Mouse (Mus musculus) kidney, embryonic 16.5 days (tissue): ENCODE measurements around the gene Kcnb1. TPM values are rescaled to one million over a fixed set of nuclear protein-coding genes. Genes with fewer than 3 reads are reported as not detected.

Experiments used
- ATAC-seq: fragments of 200-750 bp; cut with Nextera tagmentation; 2 replicates; pipeline ENCODE4 v1.8.0; 2017; ENCODE audit warnings: moderate TSS enrichment; ENCODE audit not compliant: low FRiP score, low TSS enrichment
- H3K27ac ChIP-seq: fragments of 300-500 bp; sonication (generic); 2 replicates; pipeline ENCODE4 v1.5.1; 2014; ENCODE audit warnings: low read length
- H3K27me3 ChIP-seq: fragments of 300-500 bp; sonication (generic); 2 replicates; pipeline ENCODE4 v1.6.1; 2014; ENCODE audit warnings: low read length, control low read depth, mixed read lengths; ENCODE audit not compliant: insufficient read depth
- H3K36me3 ChIP-seq: fragments of 300-500 bp; sonication (generic); 2 replicates; pipeline ENCODE4 v1.6.1; 2014; ENCODE audit warnings: low read length, control low read depth, mixed read lengths; ENCODE audit not compliant: insufficient read depth
- H3K4me1 ChIP-seq: fragments of 300-500 bp; sonication (generic); 2 replicates; pipeline ENCODE4 v1.6.1; 2014; ENCODE audit warnings: low read length, control low read depth, mixed read lengths; ENCODE audit not compliant: insufficient read depth
- H3K4me2 ChIP-seq: fragments of 300-500 bp; sonication (generic); replicated peaks from 2 replicates; pipeline ENCODE4 v1.6.1; 2014; ENCODE audit warnings: low read depth, low read length
- H3K4me3 ChIP-seq: fragments of 300-500 bp; sonication (generic); 2 replicates; pipeline ENCODE4 v1.5.1; 2014; ENCODE audit warnings: mild to moderate bottlenecking, low read length
- H3K9ac ChIP-seq: fragments of 300-500 bp; sonication (generic); replicated peaks from 2 replicates; pipeline ENCODE4 v1.6.1; 2014; ENCODE audit warnings: low read length
- H3K9me3 ChIP-seq: fragments of 300-500 bp; sonication (generic); 2 replicates; pipeline ENCODE4 v1.6.1; 2016; ENCODE audit warnings: low read length, control low read depth
- WGBS: fragments of 180-500 bp; shearing (Covaris S2); extraction: QIAGEN DNeasy Blood & Tissue Kit; methylation state at CpG from one replicate; pipeline ENCODE4 v1.1.7; 2014; 5-methylcytosine and 5-hydroxymethylcytosine counted together
- polyA plus RNA-seq: library from polyadenylated mRNA; unstranded; fragments of >200 nt; fragmentation: Nextera tagmentation; extraction: Ambion mirVana; gene quantifications from 2 replicates; pipeline ENCODE4 v1.2.1, GENCODE M21; 2015

Gene Kcnb1
- polyA plus RNA-seq, 1 experiment from 2014 or later, result 1.1 TPM

- peaks cover 32% of the 10 kb centered on the region for H3K36me3 ChIP-seq
- WGBS, result 0% methylated on average over 41 of the region's 60 CpGs
- H3K27ac ChIP-seq, result peak overlapping the region; percentile 94
- peak overlapping the region; percentile 80 for H3K9ac ChIP-seq
- H3K4me1 ChIP-seq, result peaks cover 55% of the 10 kb centered on the region
- peak; percentile 91 for ATAC-seq
- peak overlapping the region; percentile 70 for H3K4me2 ChIP-seq
- no peaks in the 10 kb centered on the region for H3K9me3 ChIP-seq
- peak overlapping the region; percentile 90 for H3K4me3 ChIP-seq
- no peaks in the 10 kb centered on the region for H3K27me3 ChIP-seq
Observed at GRCm38 (mm10) chr2:167062497-167062911, 127.5 kb downstream of the Kcnb1 start.

GRCm38 (mm10) chr2:167061381-167062034 is 128.4 kb downstream of the Kcnb1 start:
- Histone ChIP-seq H3K27ac (peak overlapping the region; percentile 94; the same call in 1 of the 2 replicates), H3K27me3 (no peaks in the 10 kb centered on the region), H3K9me3 (no peaks in the 10 kb centered on the region), H3K4me1 (peaks cover 55% of the 10 kb centered on the region), H3K9ac (peak overlapping the region; percentile 80), H3K36me3 (peaks cover 38% of the 10 kb centered on the region), H3K4me2 (peak overlapping the region; percentile 70), H3K4me3 (peak overlapping the region; percentile 90)
- ATAC-seq, result no peak
- WGBS, result 12% methylated on average over 11 of the region's 11 CpGs

DNA sequence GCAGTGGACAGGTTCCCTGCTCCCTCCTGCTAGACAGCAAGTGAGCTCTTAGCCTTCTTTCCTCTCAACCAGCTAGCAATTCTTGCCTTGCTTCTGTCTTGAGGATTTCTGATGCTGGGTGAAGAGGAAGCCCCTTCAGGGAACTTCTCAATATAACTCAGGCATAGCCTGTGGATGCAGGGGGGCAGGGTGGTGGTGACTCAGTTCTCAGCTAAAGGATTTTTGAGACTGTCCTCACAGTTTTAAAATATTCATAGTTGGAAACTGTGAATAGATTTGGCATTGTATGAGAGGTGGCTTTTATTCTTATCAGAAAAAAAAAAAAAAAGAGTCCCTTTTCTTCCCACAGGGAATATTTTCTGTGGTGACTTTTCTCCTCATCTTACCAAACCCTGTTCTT is 129.2 kb downstream of the Kcnb1 start:
- peaks cover 39% of the 10 kb centered on the region for H3K36me3 ChIP-seq
- peak overlapping the region; percentile 92 for H3K27ac ChIP-seq
- no peak for ATAC-seq
- H3K4me2 ChIP-seq, result peak overlapping the region; percentile 50
- H3K27me3 ChIP-seq, result no peaks in the 10 kb centered on the region
- H3K9me3 ChIP-seq, result no peaks in the 10 kb centered on the region
- peak overlapping the region; percentile 60 for H3K9ac ChIP-seq
- H3K4me3 ChIP-seq, result 0 out of 2 replicates have a peak overlapping the region, but pooled peaks have one; percentile 5
- H3K4me1 ChIP-seq, result peaks cover 52% of the 10 kb centered on the region

- Histone ChIP-seq H3K9ac (peak overlapping the region; percentile 60), H3K4me2 (peak overlapping the region; percentile 50), H3K27me3 (no peaks in the 10 kb centered on the region), H3K9me3 (no peaks in the 10 kb centered on the region), H3K4me1 (peaks cover 48% of the 10 kb centered on the region), H3K27ac (peak overlapping the region; percentile 92), H3K4me3 (0 out of 2 replicates have a peak overlapping the region, but pooled peaks have one; percentile 5), H3K36me3 (peaks cover 38% of the 10 kb centered on the region)
- ATAC-seq, result no peak
- 44% methylated on average over 3 of the region's 3 CpGs for WGBS
Observed at GRCm38 (mm10) chr2:167060360-167060759, 129.6 kb downstream of the Kcnb1 start.

DNA sequence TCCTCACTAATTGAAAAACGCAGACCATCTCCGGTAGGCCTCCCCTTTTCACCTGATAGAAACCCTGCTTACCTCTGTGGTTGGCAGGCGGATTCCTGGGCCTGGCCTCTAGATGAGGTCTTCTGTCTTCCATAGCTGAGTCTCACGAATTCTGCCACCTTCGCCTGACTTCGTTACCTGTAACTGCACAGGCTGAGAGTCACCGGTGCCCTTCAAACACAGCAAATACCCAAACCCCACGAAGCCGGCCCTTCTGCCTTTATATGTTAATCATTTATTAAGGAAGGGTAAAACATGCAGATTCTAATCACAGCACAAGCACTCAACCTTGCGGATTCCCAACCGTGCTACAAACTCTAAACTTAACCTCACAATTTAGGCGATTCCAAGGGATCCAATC is 130.0 kb downstream of the Kcnb1 start:
- peak overlapping the region; percentile 25; the same call in 1 of the 2 replicates for H3K4me3 ChIP-seq

DNA sequence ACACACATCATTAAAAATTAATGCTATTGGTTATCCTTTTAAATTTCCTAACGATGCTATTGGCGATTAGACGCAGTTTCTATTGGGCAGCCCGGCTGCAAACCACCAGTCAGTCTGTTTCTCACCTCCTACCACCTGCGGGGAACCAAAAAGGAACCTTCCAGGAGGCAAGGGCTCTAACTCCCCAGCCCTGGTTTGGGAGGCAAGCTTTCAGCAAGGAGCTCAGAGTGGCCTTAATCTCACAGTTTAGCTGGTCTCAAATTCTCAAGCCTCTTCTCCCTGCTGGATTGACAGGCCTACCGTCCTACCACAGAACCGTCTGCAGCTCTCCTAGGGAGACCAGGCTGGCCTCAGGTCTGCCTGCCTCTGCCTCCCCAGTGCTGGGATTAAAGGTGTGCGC is 130.4 kb downstream of the Kcnb1 start:
- H3K27ac ChIP-seq, result peak overlapping the region; percentile 92
- WGBS, result 52% methylated on average over 8 of the region's 8 CpGs
- H3K4me3 ChIP-seq, result peak overlapping the region; percentile 25; the same call in 1 of the 2 replicates
- ATAC-seq, result no peak
- peak overlapping the region; percentile 60 for H3K9ac ChIP-seq
- no peaks in the 10 kb centered on the region for H3K9me3 ChIP-seq
- H3K4me2 ChIP-seq, result peak overlapping the region; percentile 50
- no peaks in the 10 kb centered on the region for H3K27me3 ChIP-seq
- peaks cover 40% of the 10 kb centered on the region for H3K4me1 ChIP-seq
- H3K36me3 ChIP-seq, result peaks cover 38% of the 10 kb centered on the region

More for the DNA sequence above, 130.0 kb downstream of the Kcnb1 start:
- H3K27ac ChIP-seq, result peak overlapping the region; percentile 92
- no peaks in the 10 kb centered on the region for H3K9me3 ChIP-seq
- H3K4me1 ChIP-seq, result peaks cover 44% of the 10 kb centered on the region
- H3K27me3 ChIP-seq, result no peaks in the 10 kb centered on the region
- WGBS, result 50% methylated on average over 12 of the region's 12 CpGs
- peak overlapping the region; percentile 50 for H3K4me2 ChIP-seq
- H3K9ac ChIP-seq, result peak overlapping the region; percentile 60
- H3K36me3 ChIP-seq, result peaks cover 38% of the 10 kb centered on the region
- no peak for ATAC-seq

DNA sequence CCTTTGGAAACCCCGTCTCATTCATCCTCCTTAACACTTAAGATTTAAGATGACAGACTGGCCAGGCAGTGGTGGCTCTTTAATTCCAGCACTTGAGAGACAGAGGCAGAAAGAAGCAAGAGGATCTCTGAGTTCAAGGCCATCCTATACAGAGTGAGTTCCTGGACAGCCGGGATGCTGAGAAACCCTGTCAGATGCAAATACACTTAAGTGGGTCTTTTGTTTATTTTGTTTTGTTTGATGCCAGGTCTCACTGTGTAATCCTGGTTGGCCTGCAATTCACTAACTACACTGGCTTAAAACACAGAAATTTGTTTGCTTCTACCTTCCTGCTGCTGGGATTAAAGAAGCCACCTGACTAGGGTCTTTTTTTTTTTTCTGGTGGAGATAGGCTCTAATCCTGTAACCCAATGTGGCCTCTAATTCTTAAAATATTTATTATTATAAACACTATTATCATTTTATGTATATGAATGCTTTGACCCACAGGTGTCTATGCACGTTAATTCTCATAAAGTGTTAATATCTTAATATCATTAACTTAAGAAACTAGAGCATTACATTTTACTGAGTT is 131.1 kb downstream of the Kcnb1 start:
- no peak for ATAC-seq
- H3K9me3 ChIP-seq, result no peaks in the 10 kb centered on the region
- 0 out of 2 replicates have a peak overlapping the region, but pooled peaks have one; percentile 24 for H3K4me2 ChIP-seq
- H3K4me1 ChIP-seq, result peaks cover 39% of the 10 kb centered on the region
- H3K27ac ChIP-seq, result peak overlapping the region; percentile 71
- peaks cover 37% of the 10 kb centered on the region for H3K36me3 ChIP-seq
- H3K27me3 ChIP-seq, result no peaks in the 10 kb centered on the region
- no peak overlapping the region for H3K4me3 ChIP-seq
- WGBS, result 52% methylated on average over 3 of the region's 3 CpGs
- H3K9ac ChIP-seq, result no peak overlapping the region

DNA sequence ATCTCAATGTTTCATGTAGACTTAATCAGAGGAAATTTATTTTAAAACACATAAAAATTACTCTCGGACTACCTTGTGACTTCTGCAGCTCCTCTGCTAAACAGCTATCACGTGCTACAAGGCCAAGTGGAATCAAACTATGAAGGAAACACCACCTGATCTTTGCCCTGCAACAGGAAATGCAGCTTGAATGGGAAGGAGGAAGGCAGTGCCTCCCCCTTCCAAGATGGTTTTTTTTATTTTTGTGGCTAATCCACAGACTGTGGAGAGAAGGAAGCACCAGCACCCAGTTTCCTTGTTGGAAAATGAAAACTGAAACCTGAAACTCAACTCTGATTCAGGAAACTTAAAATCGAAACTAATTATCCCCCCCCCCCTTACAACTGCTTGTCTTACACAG is 131.8 kb downstream of the Kcnb1 start:
- Histone ChIP-seq H3K27me3 (no peaks in the 10 kb centered on the region), H3K4me3 (no peak overlapping the region), H3K4me2 (no peak overlapping the region), H3K9me3 (no peaks in the 10 kb centered on the region), H3K9ac (no peak overlapping the region), H3K27ac (peak overlapping the region; percentile 71; the same call in 1 of the 2 replicates), H3K36me3 (peaks cover 37% of the 10 kb centered on the region), H3K4me1 (peaks cover 42% of the 10 kb centered on the region)
- WGBS, result 32% methylated on average over 3 of the region's 3 CpGs
- ATAC-seq, result no peak

GRCm38 (mm10) chr2:167056942-167057323 is 133.0 kb downstream of the Kcnb1 start:
- no peak for ATAC-seq
- H3K27ac ChIP-seq, result no peak overlapping the region
- H3K9me3 ChIP-seq, result no peaks in the 10 kb centered on the region
- 83% methylated on average over 5 of the region's 5 CpGs for WGBS
- peaks cover 41% of the 10 kb centered on the region for H3K36me3 ChIP-seq
- peaks cover 44% of the 10 kb centered on the region for H3K4me1 ChIP-seq
- no peak overlapping the region for H3K9ac ChIP-seq
- H3K4me3 ChIP-seq, result no peak overlapping the region
- no peaks in the 10 kb centered on the region for H3K27me3 ChIP-seq
- H3K4me2 ChIP-seq, result no peak overlapping the region
